Mouse (Mus musculus) layer of hippocampus, adult 11-12 months (tissue): Measurements from ENCODE around the gene Bcl7a.

Experiments used
- DNase-seq: peaks from one replicate; pipeline ENCODE4 v3.0.0; 2022; ENCODE audit warnings: low spot score

Gene Bcl7a

GRCm38 (mm10) chr5:123416566-123417518 lies 73.2 kb downstream of the Bcl7a start:
- DNase-seq, result peak; percentile 36

DNA sequence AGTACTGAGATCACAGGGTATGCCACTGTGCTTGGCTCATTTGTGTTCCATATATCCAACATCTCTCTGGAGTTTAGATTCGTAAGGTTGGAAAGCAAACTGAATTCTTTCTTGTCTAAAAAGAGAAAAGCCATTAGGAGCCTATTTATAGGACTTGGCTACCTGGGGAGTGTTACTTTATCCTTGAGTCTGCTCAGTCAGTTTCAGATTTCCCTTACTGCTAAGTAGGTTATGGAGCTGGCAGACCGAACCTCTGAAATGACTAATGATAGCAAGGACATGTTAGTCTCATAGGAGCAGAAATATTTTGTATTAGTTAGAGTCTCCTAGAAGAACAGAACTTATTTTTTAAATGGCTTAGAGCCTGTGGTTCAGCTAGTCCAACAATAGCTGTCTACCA lies 80.3 kb downstream of the Bcl7a start:
- DNase-seq, result no peak
